ENCODE assay signal across 8 mouse cellular contexts in genomic region chr5:110106901-110107564, GRCm38 (mm10). TPM values are rescaled to one million over a fixed set of nuclear protein-coding genes. Genes with fewer than 3 reads are reported as not detected.
A peak's percentile ranks its signal among the peaks of the same experiment; 100 is the strongest.
DNase-seq lines count a peak whose midpoint lies in the region; ATAC-seq and TF ChIP-seq lines count a peak whose summit lies in the region.

No protein-coding gene starts in this region.

- no peaks in the 10 kb centered on the region for H3K9me3 ChIP-seq in forebrain, embryonic 13.5 days (replicated peaks)
- no peaks in the 10 kb centered on the region for H3K9me3 ChIP-seq in kidney, embryonic 15.5 days (replicated peaks)
- H3K9me3 ChIP-seq in liver, embryonic 15.5 days (replicated peaks), result no peaks in the 10 kb centered on the region
- H3K9me3 ChIP-seq in stomach, embryonic 16.5 days (replicated peaks; ENCODE audit: control insufficient read depth, low read length), result peaks cover 6% of the 10 kb centered on the region

- peak; percentile 12 for ATAC-seq in forebrain, embryonic 13.5 days
- ATAC-seq in kidney, embryonic 15.5 days (replicated peaks; ENCODE audit: low FRiP score), result peak; percentile 41
- ATAC-seq in liver, embryonic 15.5 days (ENCODE audit: insufficient read depth), result peak; percentile 12
- ATAC-seq in stomach, embryonic 16.5 days (ENCODE audit: insufficient read depth, low FRiP score), result no peak; the same call in 1 of the 2 replicates

- H3K9ac ChIP-seq in forebrain, embryonic 13.5 days, result peak overlapping the region; percentile 81
- H3K9ac ChIP-seq in kidney, embryonic 15.5 days, result peak overlapping the region; percentile 87
- peak overlapping the region; percentile 72 for H3K9ac ChIP-seq in liver, embryonic 15.5 days
- peak overlapping the region; percentile 97 for H3K9ac ChIP-seq in stomach, embryonic 16.5 days (ENCODE audit: low read length)

- no peak for TF ChIP-seq CTCF in bone marrow macrophage, adult 2 months (IDR thresholded peaks at IDR 0.05; ENCODE audit: low read depth, low read length)

- H3K4me3 ChIP-seq in bone marrow macrophage, adult 2 months (ENCODE audit: insufficient read depth, low read length), result peak overlapping the region; percentile 93
- peak overlapping the region; percentile 80 for H3K4me3 ChIP-seq in forebrain, embryonic 13.5 days
- H3K4me3 ChIP-seq in kidney, embryonic 15.5 days (replicated peaks), result peak overlapping the region; percentile 90
- H3K4me3 ChIP-seq in liver, embryonic 15.5 days (replicated peaks), result peak overlapping the region; percentile 86
- H3K4me3 ChIP-seq in stomach, embryonic 16.5 days (replicated peaks; ENCODE audit: low read length), result peak overlapping the region; percentile 94

- 15% methylated on average over 39 of the region's 41 CpGs for WGBS in forebrain, embryonic 13.5 days
- WGBS in kidney, embryonic 15.5 days, result 10% methylated on average over 39 of the region's 41 CpGs
- 16% methylated on average over 41 of the region's 41 CpGs for WGBS in liver, embryonic 15.5 days (ENCODE audit: insufficient replicate concordance)
- 13% methylated on average over 41 of the region's 41 CpGs for WGBS in stomach, embryonic 16.5 days

- peak overlapping the region; percentile 89 for H3K27ac ChIP-seq in bone marrow macrophage, adult 2 months (ENCODE audit: insufficient read depth, low read depth, low read length)
- H3K27ac ChIP-seq in forebrain, embryonic 13.5 days, result peak overlapping the region; percentile 94
- H3K27ac ChIP-seq in kidney, embryonic 15.5 days, result peak overlapping the region; percentile 100
- H3K27ac ChIP-seq in liver, embryonic 15.5 days (replicated peaks), result peak overlapping the region; percentile 95
- peak overlapping the region; percentile 100 for H3K27ac ChIP-seq in stomach, embryonic 16.5 days (ENCODE audit: low read length)

- H3K36me3 ChIP-seq in forebrain, embryonic 13.5 days (ENCODE audit: poor library complexity, severe bottlenecking), result peaks cover 49% of the 10 kb centered on the region
- H3K36me3 ChIP-seq in kidney, embryonic 15.5 days, result peaks cover 48% of the 10 kb centered on the region
- H3K36me3 ChIP-seq in liver, embryonic 15.5 days (replicated peaks), result peaks cover 38% of the 10 kb centered on the region
- H3K36me3 ChIP-seq in stomach, embryonic 16.5 days (ENCODE audit: control insufficient read depth, insufficient read depth, low read length), result peaks cover 36% of the 10 kb centered on the region

- 0 out of 2 replicates have a peak, but pooled peaks cover 2% of the 10 kb centered on the region for H3K4me1 ChIP-seq in bone marrow macrophage, adult 2 months (ENCODE audit: control insufficient read depth, insufficient read depth, low read length)
- peaks cover 23% of the 10 kb centered on the region for H3K4me1 ChIP-seq in forebrain, embryonic 13.5 days
- peaks cover 21% of the 10 kb centered on the region for H3K4me1 ChIP-seq in kidney, embryonic 15.5 days
- peaks cover 33% of the 10 kb centered on the region for H3K4me1 ChIP-seq in liver, embryonic 15.5 days (replicated peaks)
- peaks cover 14% of the 10 kb centered on the region for H3K4me1 ChIP-seq in stomach, embryonic 16.5 days (ENCODE audit: control insufficient read depth, insufficient read depth, low read length)

- peak; percentile 57 for DNase-seq in layer of hippocampus, adult 11-12 months (ENCODE audit: low spot score)
- DNase-seq in layer of hippocampus, adult 9-10 months (ENCODE audit: low spot score), result no peak
- no peak for DNase-seq in natural killer cell, adult 2 months (ENCODE audit: low spot score in 2 of 2)

- peak overlapping the region; percentile 90 for H3K4me2 ChIP-seq in forebrain, embryonic 13.5 days
- peak overlapping the region; percentile 84 for H3K4me2 ChIP-seq in kidney, embryonic 15.5 days
- H3K4me2 ChIP-seq in liver, embryonic 15.5 days, result peak overlapping the region; percentile 97
- peak overlapping the region; percentile 93 for H3K4me2 ChIP-seq in stomach, embryonic 16.5 days (ENCODE audit: low read depth, low read length)

- no peak for TF ChIP-seq POLR2A in bone marrow macrophage, adult 2 months (IDR thresholded peaks at IDR 0.05; ENCODE audit: borderline replicate concordance, low read depth, low read length)

- no peaks in the 10 kb centered on the region for H3K27me3 ChIP-seq in forebrain, embryonic 13.5 days
- H3K27me3 ChIP-seq in kidney, embryonic 15.5 days, result no peaks in the 10 kb centered on the region
- H3K27me3 ChIP-seq in liver, embryonic 15.5 days, result no peaks in the 10 kb centered on the region
- no peaks in the 10 kb centered on the region for H3K27me3 ChIP-seq in stomach, embryonic 16.5 days (ENCODE audit: control insufficient read depth, insufficient read depth, low read length)

RNA-seq across cellular contexts. Expression of gene Gtpbp6, which starts 1.0 kb away (rescaled TPM):
- 26.0 and 29.1 TPM in 2 replicates for polyA plus RNA-seq in bone marrow macrophage, adult 2 months (2012; ENCODE audit: insufficient read depth, insufficient read length, missing spikeins)
- 39.1 and 45.2 TPM in 2 replicates for polyA plus RNA-seq in forebrain, embryonic 13.5 days (2015; fragmentation: Nextera tagmentation; extraction: Ambion mirVana)
- polyA plus RNA-seq in kidney, embryonic 15.5 days (2015; fragmentation: Nextera tagmentation; extraction: Ambion mirVana), result 32.3 and 34.9 TPM in 2 replicates
- 7.7 and 9.2 TPM in 2 replicates for polyA plus RNA-seq in liver, embryonic 15.5 days (2015; fragmentation: Nextera tagmentation; extraction: Ambion mirVana)
- polyA plus RNA-seq in stomach, embryonic 16.5 days (2015; fragmentation: Nextera tagmentation; extraction: Ambion mirVana), result 25.8 and 29.0 TPM in 2 replicates

RNA-seq across cellular contexts. Expression of gene Zfp605, which starts 2.9 kb away (rescaled TPM):
- 3.1 and 4.5 TPM in 2 replicates for polyA plus RNA-seq in bone marrow macrophage, adult 2 months (2012; ENCODE audit: insufficient read depth, insufficient read length, missing spikeins)
- polyA plus RNA-seq in forebrain, embryonic 13.5 days (2015; fragmentation: Nextera tagmentation; extraction: Ambion mirVana), result 15.5 TPM in 2 replicates
- polyA plus RNA-seq in kidney, embryonic 15.5 days (2015; fragmentation: Nextera tagmentation; extraction: Ambion mirVana), result 3.8 and 5.7 TPM in 2 replicates
- polyA plus RNA-seq in liver, embryonic 15.5 days (2015; fragmentation: Nextera tagmentation; extraction: Ambion mirVana), result 1.0 and 1.4 TPM in 2 replicates
- 2.7 and 3.0 TPM in 2 replicates for polyA plus RNA-seq in stomach, embryonic 16.5 days (2015; fragmentation: Nextera tagmentation; extraction: Ambion mirVana)

RNA-seq across cellular contexts. Expression of gene Plcxd1, which starts 7.3 kb away (rescaled TPM):
- polyA plus RNA-seq in bone marrow macrophage, adult 2 months (2012; ENCODE audit: insufficient read depth, insufficient read length, missing spikeins), result not detected in 2 replicates
- polyA plus RNA-seq in forebrain, embryonic 13.5 days (2015; fragmentation: Nextera tagmentation; extraction: Ambion mirVana), result 1.6 and 1.8 TPM in 2 replicates
- 1.4 and 1.6 TPM in 2 replicates for polyA plus RNA-seq in kidney, embryonic 15.5 days (2015; fragmentation: Nextera tagmentation; extraction: Ambion mirVana)
- polyA plus RNA-seq in liver, embryonic 15.5 days (2015; fragmentation: Nextera tagmentation; extraction: Ambion mirVana), result 0.55 and 0.62 TPM in 2 replicates
- polyA plus RNA-seq in stomach, embryonic 16.5 days (2015; fragmentation: Nextera tagmentation; extraction: Ambion mirVana), result 1.3 and 1.4 TPM in 2 replicates

RNA-seq across cellular contexts. Expression of gene Gm35315, which starts 12.8 kb away (rescaled TPM):
- polyA plus RNA-seq in bone marrow macrophage, adult 2 months (2012; ENCODE audit: insufficient read depth, insufficient read length, missing spikeins), result 0.61 and 0.79 TPM in 2 replicates
- polyA plus RNA-seq in forebrain, embryonic 13.5 days (2015; fragmentation: Nextera tagmentation; extraction: Ambion mirVana), result 0.88 and 1.1 TPM in 2 replicates
- 1.5 and 2.2 TPM in 2 replicates for polyA plus RNA-seq in kidney, embryonic 15.5 days (2015; fragmentation: Nextera tagmentation; extraction: Ambion mirVana)
- 0.71 and 0.82 TPM in 2 replicates for polyA plus RNA-seq in liver, embryonic 15.5 days (2015; fragmentation: Nextera tagmentation; extraction: Ambion mirVana)
- polyA plus RNA-seq in stomach, embryonic 16.5 days (2015; fragmentation: Nextera tagmentation; extraction: Ambion mirVana), result 1.8 and 2.0 TPM in 2 replicates

RNA-seq across cellular contexts. Expression of gene Chfr, which starts 28.6 kb away (rescaled TPM):
- polyA plus RNA-seq in bone marrow macrophage, adult 2 months (2012; ENCODE audit: insufficient read depth, insufficient read length, missing spikeins), result 42.3 and 42.5 TPM in 2 replicates
- polyA plus RNA-seq in forebrain, embryonic 13.5 days (2015; fragmentation: Nextera tagmentation; extraction: Ambion mirVana), result 85.5 and 88.9 TPM in 2 replicates
- polyA plus RNA-seq in kidney, embryonic 15.5 days (2015; fragmentation: Nextera tagmentation; extraction: Ambion mirVana), result 35.3 and 38.1 TPM in 2 replicates
- polyA plus RNA-seq in liver, embryonic 15.5 days (2015; fragmentation: Nextera tagmentation; extraction: Ambion mirVana), result 17.9 and 19.5 TPM in 2 replicates
- polyA plus RNA-seq in stomach, embryonic 16.5 days (2015; fragmentation: Nextera tagmentation; extraction: Ambion mirVana), result 39.4 and 39.7 TPM in 2 replicates
